Mouse (Mus musculus) frontal cortex, adult 2 months (tissue): Measurements from ENCODE around the gene Cep97. TPM values are rescaled to one million over a fixed set of nuclear protein-coding genes. Genes with fewer than 3 reads are reported as not detected.
"Not testable (repeated sequence)": the region's sequence is repeated elsewhere in the genome, so short reads cannot be mapped to it uniquely, and the experiment has no call there.

ENCODE experiments used
- DNase-seq, 2 experiments: peaks; one replicate each; pipeline ENCODE4 v3.0.0; 2022; ENCODE audit warnings: low spot score in 1 of 2; ENCODE audit errors: extremely low spot score in 1 of 2
- polyA plus RNA-seq: library from polyadenylated mRNA; depleted of rRNA; stranded (reverse); fragments of >200 nt; gene quantifications from 2 replicates; pipeline ENCODE4 v1.2.3, GENCODE M21; 2012

Gene Cep97
- polyA plus RNA-seq, 1 experiment = 8.7 TPM

GRCm38 (mm10) chr16:55947876-55948410 lies 13.3 kb upstream of the Cep97 start:
- not testable (repeated sequence) for DNase-seq

- DNase-seq = no peak
These were observed 12.6 kb upstream of the Cep97 start for GRCm38 (mm10) chr16:55947266-55947665.

DNA sequence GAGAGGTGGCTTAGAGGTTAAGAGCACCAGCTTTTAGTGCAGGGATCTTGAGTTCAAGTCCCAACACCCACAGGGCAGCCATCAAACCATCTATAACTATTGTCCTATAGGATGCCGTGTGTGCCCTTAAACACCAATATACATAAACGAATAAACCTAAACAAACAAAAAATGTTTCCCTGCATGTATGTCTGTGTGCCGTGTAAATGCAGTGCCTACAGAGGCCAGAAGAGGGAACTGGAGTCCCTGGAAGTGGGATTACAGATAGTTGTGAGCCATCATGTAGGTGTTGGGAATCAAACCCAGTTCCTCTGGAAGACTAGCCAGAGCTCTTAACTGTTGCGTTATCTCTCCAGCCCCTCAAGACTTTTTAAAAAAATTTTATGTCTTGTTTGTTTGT lies 6.1 kb upstream of the Cep97 start:
- DNase-seq = no peak

- DNase-seq = no peak
These were observed 5.0 kb upstream of the Cep97 start for GRCm38 (mm10) chr16:55939703-55940102.

DNA sequence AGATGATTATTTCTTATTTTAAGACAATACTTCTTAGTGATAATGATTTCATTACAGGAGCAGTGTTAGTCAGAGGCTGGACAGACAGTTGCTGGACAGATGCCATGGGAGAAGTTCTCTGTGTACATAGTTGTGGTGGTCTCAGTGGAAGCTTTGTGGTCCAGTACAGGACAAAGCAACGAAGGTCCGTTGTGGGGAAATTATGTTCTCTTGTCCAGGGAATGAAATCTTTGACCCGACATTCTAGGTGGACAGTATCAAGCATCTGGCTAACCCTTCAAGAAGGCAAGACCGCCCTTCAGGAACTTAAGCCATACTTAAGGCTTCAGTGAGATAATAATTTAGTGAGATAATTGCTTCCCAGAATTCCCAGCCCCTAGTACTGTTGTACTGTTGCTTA lies 4.1 kb upstream of the Cep97 start:
- no peak for DNase-seq

GRCm38 (mm10) chr16:55933681-55934343 lies 843 bp downstream of the Cep97 start:
- peak; percentile 8 to 51 for DNase-seq

- no peak for DNase-seq
These were observed 10.6 kb downstream of the Cep97 start for GRCm38 (mm10) chr16:55924010-55924409.

- DNase-seq = peak in 1 of 2 experiments; percentile 13
These were observed 12.6 kb downstream of the Cep97 start for GRCm38 (mm10) chr16:55922079-55922478.

- DNase-seq = no peak
These were observed 19.9 kb downstream of the Cep97 start for GRCm38 (mm10) chr16:55914716-55915115.

GRCm38 (mm10) chr16:55910208-55910793 lies 24.4 kb downstream of the Cep97 start:
- DNase-seq = no peak

GRCm38 (mm10) chr16:55906928-55907679 lies 27.6 kb downstream of the Cep97 start:
- no peak for DNase-seq

- no peak for DNase-seq
These were observed 29.3 kb downstream of the Cep97 start for GRCm38 (mm10) chr16:55905370-55905769.

DNA sequence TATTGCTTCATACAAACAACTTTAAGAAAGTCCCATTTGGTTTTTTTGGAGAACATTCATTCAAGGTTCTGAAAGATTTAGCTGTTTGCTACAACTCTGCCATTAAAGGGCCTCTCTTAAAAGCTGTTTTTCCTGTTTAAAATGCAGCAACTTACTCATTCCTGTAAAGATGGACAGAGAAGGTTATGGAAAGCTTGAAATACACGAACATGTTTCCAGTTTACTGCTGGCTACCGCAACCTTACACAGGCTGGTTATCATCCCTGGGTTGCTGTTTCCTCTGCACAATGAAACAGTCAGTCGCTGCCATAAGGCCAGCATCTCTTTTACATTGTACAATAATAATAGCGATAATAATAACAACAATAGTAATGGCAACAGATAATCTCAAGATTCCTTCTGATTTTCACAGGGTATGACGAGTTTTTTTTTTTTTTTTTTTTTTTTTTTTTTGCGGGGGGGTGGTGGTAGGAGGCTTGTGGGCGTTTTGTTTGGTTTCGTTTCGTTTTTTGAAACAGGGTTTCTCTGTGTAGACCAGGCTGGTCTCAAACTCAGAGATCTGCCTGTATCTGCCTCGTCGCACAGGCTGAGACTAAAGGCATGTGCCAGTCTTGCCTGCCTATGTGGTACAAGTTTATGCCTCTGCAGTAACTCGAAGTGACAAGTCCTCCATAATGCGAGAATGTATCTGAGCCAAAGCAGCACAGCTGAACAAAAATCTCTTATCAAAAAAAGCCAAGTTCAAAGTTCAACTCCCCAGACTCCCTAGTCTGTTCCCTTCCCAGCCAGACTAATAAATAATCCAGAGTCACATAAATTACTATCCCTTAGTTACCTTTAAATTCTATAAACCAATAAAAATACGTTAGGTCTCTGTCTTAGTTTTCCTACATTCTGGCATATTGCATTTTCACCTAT lies 32.6 kb downstream of the Cep97 start:
- DNase-seq = no peak

DNA sequence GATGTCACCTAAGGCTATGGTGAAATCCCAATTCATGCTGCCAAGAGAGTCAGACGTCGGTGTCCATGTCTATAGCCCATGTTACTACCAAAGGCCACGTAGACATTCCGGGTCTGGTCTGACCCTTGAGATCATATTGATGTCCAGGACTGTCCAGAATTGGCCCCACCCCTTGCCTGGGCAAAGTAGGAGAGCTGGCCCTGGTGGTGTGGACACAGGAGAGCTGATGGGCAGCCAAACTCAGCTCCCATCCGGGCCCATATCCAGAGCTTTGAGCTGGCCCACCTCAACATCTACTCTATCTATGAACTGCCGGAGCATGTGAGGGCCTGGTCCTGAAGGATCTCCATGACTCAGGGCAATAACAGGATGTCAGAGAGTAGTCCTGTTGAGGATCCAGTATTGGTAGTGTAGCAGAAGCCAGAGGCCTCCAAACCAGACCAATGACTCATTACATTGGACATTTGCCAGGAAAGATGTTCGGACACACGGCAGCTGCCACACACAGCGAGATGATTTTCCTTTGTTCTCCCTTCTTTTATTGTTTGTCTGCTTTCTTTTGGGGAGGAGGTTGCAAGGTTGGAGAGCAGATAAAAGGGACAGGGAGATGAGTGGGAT lies 36.2 kb downstream of the Cep97 start:
- DNase-seq = no peak

GRCm38 (mm10) chr16:55895651-55896095 lies 39.0 kb downstream of the Cep97 start:
- no peak for DNase-seq

DNA sequence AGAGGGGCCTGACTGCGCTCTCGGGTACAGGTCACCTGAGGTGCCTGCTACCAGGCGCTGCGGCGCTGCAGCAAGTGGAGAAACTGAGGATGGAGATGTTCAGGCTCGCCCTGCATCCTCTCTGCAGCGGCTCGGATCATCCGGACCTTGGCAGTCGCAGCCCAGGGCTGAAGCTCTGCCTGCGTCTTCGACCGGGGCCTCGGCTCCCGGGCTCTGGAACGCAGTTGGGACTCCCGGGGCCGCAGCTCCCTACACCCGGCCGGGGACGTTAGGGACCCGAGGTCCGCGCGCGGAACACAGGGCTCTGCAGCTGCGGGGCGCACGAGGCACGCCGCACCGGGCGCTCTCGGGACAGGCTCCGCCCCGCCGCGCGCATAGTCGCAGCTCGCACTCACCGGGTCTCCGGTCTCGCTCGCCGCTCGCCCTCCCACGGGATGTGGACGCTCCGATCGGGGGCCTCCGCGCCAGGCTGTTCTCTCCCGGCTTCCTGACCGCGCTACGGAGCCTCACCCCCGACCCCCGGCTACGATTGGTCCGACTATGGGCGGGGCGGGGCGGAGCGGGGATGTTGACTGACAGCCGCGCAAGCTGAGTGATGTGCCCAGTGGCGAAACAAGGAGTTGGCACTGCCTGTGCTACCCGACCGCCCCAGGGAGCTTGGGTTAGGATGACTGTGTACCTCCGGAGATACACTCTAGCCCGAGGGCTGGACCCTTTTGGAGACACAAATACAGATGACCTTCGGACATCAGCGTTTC lies 39.6 kb downstream of the Cep97 start, which contains the start of gene Nxpe3:
TSS of gene Nxpe3 (minus strand) at position 393 of the 758 bp plus-strand sequence.
- DNase-seq = peak; percentile 84 to 91

- DNase-seq = peak in 1 of 2 experiments; percentile 25
These were observed 40.1 kb downstream of the Cep97 start for GRCm38 (mm10) chr16:55894536-55894892.

DNA sequence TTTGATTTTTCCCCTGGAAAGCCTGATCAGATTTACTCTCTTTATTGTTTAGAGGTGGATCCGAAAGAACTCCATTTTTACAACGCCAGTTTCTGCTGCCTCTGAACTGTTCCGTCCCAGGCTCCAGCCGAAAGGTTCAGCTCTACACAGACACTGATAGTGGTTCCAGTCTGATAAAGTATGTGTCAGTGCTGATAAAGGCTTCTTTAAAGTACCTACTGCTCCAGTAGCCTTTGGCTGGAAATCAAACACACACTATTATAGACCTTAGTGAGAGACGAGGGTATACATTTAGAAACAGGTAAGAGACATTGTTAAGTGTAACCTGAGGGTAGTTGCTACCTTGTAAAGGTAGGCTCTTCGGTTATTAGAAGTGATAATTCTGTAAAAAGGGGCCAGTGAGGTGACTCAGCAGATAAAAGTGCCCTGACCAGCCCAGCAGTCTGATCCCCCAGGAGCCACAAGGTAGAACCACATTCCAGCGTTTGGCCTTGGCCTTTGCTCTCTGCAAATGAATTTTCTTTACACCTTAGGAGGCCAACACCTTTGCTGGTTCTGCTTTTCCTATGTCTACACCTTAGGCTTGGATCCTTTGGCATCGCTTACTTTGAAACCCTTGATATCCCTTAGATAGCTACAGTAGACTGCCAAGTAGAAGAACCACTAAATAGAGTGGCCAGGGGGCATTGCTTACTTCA lies 41.1 kb downstream of the Cep97 start:
- no peak for DNase-seq

DNA sequence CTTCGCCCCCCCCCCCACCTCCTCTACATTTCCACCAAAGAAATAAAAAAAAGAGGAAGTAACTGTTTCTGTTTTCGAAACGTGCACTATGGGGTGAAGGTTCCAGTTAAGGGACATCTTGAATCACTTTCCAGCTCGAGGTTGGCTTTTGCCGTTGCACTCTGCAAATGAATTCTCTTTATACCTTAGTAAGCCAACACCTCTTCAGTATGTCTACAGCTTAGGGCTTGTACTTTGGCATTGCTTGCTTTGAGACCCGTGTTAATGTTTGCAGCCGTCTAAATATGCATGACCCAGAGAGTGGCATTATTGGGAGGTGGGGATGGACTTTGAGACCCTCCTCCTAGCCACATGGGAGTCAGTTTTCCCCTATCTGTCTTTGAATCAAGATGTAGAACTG lies 42.2 kb downstream of the Cep97 start:
- no peak for DNase-seq
